In the genomic region with DNA sequence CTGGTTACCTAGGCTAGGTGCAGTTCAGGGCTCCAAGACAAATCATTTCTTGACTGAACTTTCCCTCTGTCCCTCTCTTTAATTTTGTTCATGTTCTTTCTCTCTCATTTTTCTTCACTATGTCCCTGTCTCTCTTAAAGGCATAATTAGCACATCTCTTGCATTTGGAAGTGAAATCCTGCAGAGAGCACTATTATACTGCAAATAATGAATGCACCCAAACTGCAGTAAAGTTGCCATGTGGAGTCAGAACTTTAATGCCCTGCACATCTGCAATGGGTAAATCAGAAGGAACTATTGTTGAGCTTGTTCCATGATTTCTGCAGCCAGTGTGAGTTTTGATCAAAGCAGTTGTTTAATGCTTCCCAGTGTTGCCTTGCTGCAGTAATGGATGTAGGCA, we compare ENCODE assay signal across 14 mouse cellular contexts.
"Had no signal": no experiment of that assay in that cellular context is flagged by ENCODE, and none has a peak within 500 bp of the region (broad histone marks: within the 10 kb centered on the region; RNA-seq: fewer than 3 reads in every experiment).

No protein-coding gene starts in this region.

- H3K36me3 ChIP-seq: limb, embryonic 12.5 days; midbrain, embryonic 12.5 days; neural tube, embryonic 13.5 days; stomach, embryonic 15.5 days had no signal

- H3K9ac ChIP-seq: limb, embryonic 12.5 days; liver, embryonic 14.5 days; midbrain, embryonic 12.5 days; neural tube, embryonic 13.5 days; stomach, embryonic 15.5 days had no signal

- H3K4me1 ChIP-seq: limb, embryonic 12.5 days; midbrain, embryonic 12.5 days; neural tube, embryonic 13.5 days; stomach, embryonic 15.5 days had no signal

- H3K27me3 ChIP-seq: limb, embryonic 12.5 days; midbrain, embryonic 12.5 days; neural tube, embryonic 13.5 days; stomach, embryonic 15.5 days had no signal

- H3K27ac ChIP-seq: limb, embryonic 12.5 days; liver, embryonic 14.5 days; midbrain, embryonic 12.5 days; neural tube, embryonic 13.5 days; stomach, embryonic 15.5 days had no signal

- H3K9me3 ChIP-seq: limb, embryonic 12.5 days; midbrain, embryonic 12.5 days; neural tube, embryonic 13.5 days; stomach, embryonic 15.5 days had no signal

- DNase-seq: kidney, adult 11 months; kidney, postnatal 14 days; layer of hippocampus, adult 9-11 months; liver; lung, adult 18-20 months; retina, postnatal 1 day; right cerebral cortex, postnatal 4 days; spleen, adult 18-20 months; thymus, postnatal 36 days had no signal

- H3K4me3 ChIP-seq: limb, embryonic 12.5 days; midbrain, embryonic 12.5 days; neural tube, embryonic 13.5 days; stomach, embryonic 15.5 days had no signal

- H3K4me2 ChIP-seq: limb, embryonic 12.5 days; midbrain, embryonic 12.5 days; neural tube, embryonic 13.5 days; stomach, embryonic 15.5 days had no signal
